ENCODE assay signal across 24 mouse cellular contexts in the genomic region with DNA sequence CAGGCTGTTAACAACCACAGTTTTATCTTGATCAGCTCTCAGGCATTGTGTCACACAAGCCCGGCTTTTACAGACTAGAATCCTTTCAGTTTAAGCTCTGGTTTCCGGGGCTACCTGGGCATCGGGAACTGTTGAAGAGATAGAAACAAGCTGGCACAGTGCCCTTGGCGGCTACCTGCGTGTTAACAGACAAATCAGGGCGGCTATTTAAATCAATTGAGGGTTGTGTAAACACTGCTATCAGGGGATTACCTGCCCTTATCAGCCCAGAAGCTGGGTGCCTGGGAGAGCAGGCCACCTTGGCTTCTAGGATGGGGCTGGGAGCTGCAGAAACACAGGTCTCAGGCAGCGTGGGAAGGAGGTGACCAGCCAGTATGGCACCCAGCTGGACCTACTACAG. TPM values are rescaled to one million over a fixed set of nuclear protein-coding genes. Genes with fewer than 3 reads are reported as not detected.
DNase-seq lines count a peak whose midpoint lies in the region; ATAC-seq and TF ChIP-seq lines count a peak whose summit lies in the region.
"Had no signal": no experiment of that assay in that cellular context is flagged by ENCODE, and none has a peak within 500 bp of the region (broad histone marks: within the 10 kb centered on the region; RNA-seq: fewer than 3 reads in every experiment).

No protein-coding gene starts in this region.

- peak; percentile 15 for DNase-seq in gastrocnemius, adult 2 months
- DNase-seq in gastrocnemius, adult 18-20 months (ENCODE audit: low spot score) = no peak
- no peak for DNase-seq in left cerebral cortex, postnatal 14 days (ENCODE audit: low spot score in 2 of 2)
- no peak for DNase-seq in adrenal gland, postnatal 10 days
- DNase-seq: adrenal gland, adult 8-10 months; B cell, adult 2 months; cerebellum, adult 11-12 months; cerebellum, adult 9-10 months; cerebellum, postnatal 25 days; forebrain, postnatal 0 days; heart, adult 2 months; heart, postnatal 14 days had no signal

- no peak overlapping the region for H3K4me3 ChIP-seq in gastrocnemius, adult 2 months
- H3K4me3 ChIP-seq in megakaryocyte, embryonic 14.5 days (replicated peaks) = peak overlapping the region; percentile 31
- no peak overlapping the region for H3K4me3 ChIP-seq in intestine, postnatal 0 days (ENCODE audit: low read depth, low read length)
- H3K4me3 ChIP-seq: embryonic facial prominence, embryonic 13.5 days; forebrain, embryonic 12.5 days; heart, adult 2 months; heart, embryonic 15.5 days; hindbrain, embryonic 13.5 days had no signal

- no peaks in the 10 kb centered on the region for H3K27me3 ChIP-seq in megakaryocyte, embryonic 14.5 days (replicated peaks)
- 0 out of 2 replicates have a peak, but pooled peaks cover 4% of the 10 kb centered on the region for H3K27me3 ChIP-seq in intestine, postnatal 0 days (replicated peaks; ENCODE audit: control insufficient read depth, insufficient read depth, low read length)
- H3K27me3 ChIP-seq: embryonic facial prominence, embryonic 13.5 days; forebrain, embryonic 12.5 days; heart, embryonic 15.5 days; hindbrain, embryonic 13.5 days had no signal

- peaks cover 93% of the 10 kb centered on the region for H3K4me1 ChIP-seq in megakaryocyte, embryonic 14.5 days
- no peaks in the 10 kb centered on the region for H3K4me1 ChIP-seq in intestine, postnatal 0 days (replicated peaks; ENCODE audit: control insufficient read depth, insufficient read depth, low read length)
- H3K4me1 ChIP-seq: forebrain, embryonic 12.5 days had no signal

- WGBS in intestine, postnatal 0 days = 33% methylated on average over 7 of the region's 7 CpGs

- no peak for TF ChIP-seq CTCF in gastrocnemius, adult 2 months (IDR thresholded peaks at IDR 0.05)
- no peak for TF ChIP-seq CTCF in intestine, postnatal 0 days (IDR thresholded peaks at IDR 0.05; ENCODE audit: low read depth)

- no peak for ATAC-seq in megakaryocyte, adult 5-6 weeks (ENCODE audit: poor library complexity, severe bottlenecking)
- ATAC-seq in intestine, postnatal 0 days = peak; percentile 63
- ATAC-seq: CD4-positive, CD25-positive, alpha-beta regulatory T cell, adult 4 months; forebrain, postnatal 0 days; hindbrain, postnatal 0 days had no signal

- H3K9ac ChIP-seq in intestine, postnatal 0 days (ENCODE audit: low read depth, low read length) = no peak overlapping the region
- H3K9ac ChIP-seq: embryonic facial prominence, embryonic 13.5 days; forebrain, embryonic 12.5 days; forebrain, postnatal 0 days; heart, embryonic 15.5 days had no signal

- H3K36me3 ChIP-seq in megakaryocyte, embryonic 14.5 days (replicated peaks; ENCODE audit: low read length) = peaks cover 82% of the 10 kb centered on the region
- H3K36me3 ChIP-seq in intestine, postnatal 0 days (ENCODE audit: control insufficient read depth, insufficient read depth) = peaks cover 38% of the 10 kb centered on the region

- H3K9me3 ChIP-seq in megakaryocyte, embryonic 14.5 days = no peaks in the 10 kb centered on the region
- no peaks in the 10 kb centered on the region for H3K9me3 ChIP-seq in intestine, postnatal 0 days (ENCODE audit: control insufficient read depth)
- H3K9me3 ChIP-seq: embryonic facial prominence, embryonic 13.5 days; forebrain, embryonic 12.5 days; G1E; heart, embryonic 15.5 days; hindbrain, embryonic 13.5 days had no signal

- no peak overlapping the region for H3K4me2 ChIP-seq in intestine, postnatal 0 days (replicated peaks; ENCODE audit: low read depth)
- H3K4me2 ChIP-seq: embryonic facial prominence, embryonic 13.5 days; forebrain, embryonic 12.5 days; heart, embryonic 11.5 days; heart, embryonic 15.5 days; hindbrain, embryonic 13.5 days had no signal

- H3K27ac ChIP-seq in gastrocnemius, adult 2 months = no peak overlapping the region
- H3K27ac ChIP-seq in intestine, postnatal 0 days (ENCODE audit: low read depth, low read length) = no peak overlapping the region
- H3K27ac ChIP-seq: embryonic facial prominence, embryonic 13.5 days; forebrain, embryonic 12.5 days; heart, adult 2 months; heart, embryonic 15.5 days; hindbrain, embryonic 13.5 days; hindbrain, postnatal 0 days had no signal

- intact Hi-C loops in gastrocnemius, adult 2 months (cut with DNase I) = no loop called here
- intact Hi-C loops in left cerebral cortex, postnatal 14 days (cut with DNase I) = no loop called here

RNA-seq across cellular contexts. Expression of gene Gm20431, which starts 8.6 kb away (rescaled TPM):
- total RNA-seq in gastrocnemius, adult 2 months (2021) = 10 to 100 TPM in 1 of 2 experiments, 1 to 10 TPM in 1; 3.7 to 11.5 TPM
- 1 to 10 TPM; 8.0 to 9.4 TPM for total RNA-seq in gastrocnemius, adult 18-20 months (2021)
- not detected in 2 replicates for polyA plus RNA-seq in megakaryocyte, embryonic 14.5 days (2012; ENCODE audit: insufficient read depth, low replicate concordance)
- total RNA-seq in megakaryocyte, adult 5-6 weeks (2015) = 6.1 and 22.8 TPM in 2 replicates
- total RNA-seq in megakaryocyte, adult 5-6 weeks (2017) = not detected in 2 replicates
- 8.8 and 10.0 TPM in 2 replicates for polyA plus RNA-seq in intestine, postnatal 0 days (2015; fragmentation: Nextera tagmentation; extraction: Ambion mirVana)
- 10 to 100 TPM; 63.3 to 65.1 TPM for total RNA-seq in left cerebral cortex, postnatal 14 days (2021)
- total RNA-seq in adrenal gland, postnatal 10 days (2021) = 10 to 100 TPM; 16.4 to 17.5 TPM
- total RNA-seq: forebrain, postnatal 0 days; hematopoietic stem cell, adult 5-6 weeks had no signal
- polyA plus RNA-seq: CD4-positive, CD25-positive, alpha-beta regulatory T cell, adult 4 months; G1E had no signal

RNA-seq across cellular contexts. Expression of gene Ube2v1, which starts 20.8 kb away (rescaled TPM):
- 100 to 1,000 TPM; 170 to 181 TPM for total RNA-seq in gastrocnemius, adult 2 months (2021)
- total RNA-seq in gastrocnemius, adult 18-20 months (2021) = 100 to 1,000 TPM; 175 to 191 TPM
- polyA plus RNA-seq in megakaryocyte, embryonic 14.5 days (2012; ENCODE audit: insufficient read depth, low replicate concordance) = 314 and 1,236 TPM in 2 replicates
- 68.8 and 86.3 TPM in 2 replicates for total RNA-seq in megakaryocyte, adult 5-6 weeks (2015)
- 45.1 and 51.9 TPM in 2 replicates for total RNA-seq in megakaryocyte, adult 5-6 weeks (2017)
- 173 and 174 TPM in 2 replicates for polyA plus RNA-seq in intestine, postnatal 0 days (2015; fragmentation: Nextera tagmentation; extraction: Ambion mirVana)
- 100 to 1,000 TPM; 215 to 250 TPM for total RNA-seq in left cerebral cortex, postnatal 14 days (2021)
- 100 to 1,000 TPM; 159 to 162 TPM for total RNA-seq in adrenal gland, postnatal 10 days (2021)

RNA-seq across cellular contexts. Expression of gene Cebpb, which starts 36.0 kb away (rescaled TPM):
- total RNA-seq in gastrocnemius, adult 2 months (2021) = 100 to 1,000 TPM; 106 to 181 TPM
- total RNA-seq in gastrocnemius, adult 18-20 months (2021) = 100 to 1,000 TPM in 1 of 2 experiments, 10 to 100 TPM in 1; 95.1 to 169 TPM
- 372 and 610 TPM in 2 replicates for polyA plus RNA-seq in megakaryocyte, embryonic 14.5 days (2012; ENCODE audit: insufficient read depth, low replicate concordance)
- total RNA-seq in megakaryocyte, adult 5-6 weeks (2015) = 79.3 and 125 TPM in 2 replicates
- total RNA-seq in megakaryocyte, adult 5-6 weeks (2017) = 55.5 and 59.5 TPM in 2 replicates
- 49.8 and 52.6 TPM in 2 replicates for polyA plus RNA-seq in intestine, postnatal 0 days (2015; fragmentation: Nextera tagmentation; extraction: Ambion mirVana)
- 10 to 100 TPM; 12.6 to 13.4 TPM for total RNA-seq in left cerebral cortex, postnatal 14 days (2021)
- total RNA-seq in adrenal gland, postnatal 10 days (2021) = 100 to 1,000 TPM; 269 to 439 TPM

RNA-seq across cellular contexts. Expression of gene Tmem189, which starts 36.9 kb away (rescaled TPM):
- 10 to 100 TPM; 13.0 to 14.9 TPM for total RNA-seq in gastrocnemius, adult 2 months (2021)
- 10 to 100 TPM; 10.4 to 15.0 TPM for total RNA-seq in gastrocnemius, adult 18-20 months (2021)
- polyA plus RNA-seq in megakaryocyte, embryonic 14.5 days (2012; ENCODE audit: insufficient read depth, low replicate concordance) = 164 and 173 TPM in 2 replicates
- 25.1 and 35.7 TPM in 2 replicates for total RNA-seq in megakaryocyte, adult 5-6 weeks (2015)
- 40.6 and 43.1 TPM in 2 replicates for total RNA-seq in megakaryocyte, adult 5-6 weeks (2017)
- 25.0 and 26.8 TPM in 2 replicates for polyA plus RNA-seq in intestine, postnatal 0 days (2015; fragmentation: Nextera tagmentation; extraction: Ambion mirVana)
- total RNA-seq in left cerebral cortex, postnatal 14 days (2021) = 10 to 100 TPM; 54.6 to 58.5 TPM
- 10 to 100 TPM; 31.2 to 33.5 TPM for total RNA-seq in adrenal gland, postnatal 10 days (2021)
